Mouse (Mus musculus) midbrain, embryonic 11.5 days (tissue): Measurements from ENCODE around the gene Cmtr1. TPM values are rescaled to one million over a fixed set of nuclear protein-coding genes. Genes with fewer than 3 reads are reported as not detected.

Experiments
- polyA plus RNA-seq: library from polyadenylated mRNA; unstranded; fragments of >200 nt; fragmentation: Nextera tagmentation; extraction: Ambion mirVana; gene quantifications from 2 replicates; pipeline ENCODE4 v1.2.1, GENCODE M21; 2014

The Cmtr1 gene
- polyA plus RNA-seq, 1 experiment from 2014 or later, result 144 TPM

Other genes starting within 250 kb of the Cmtr1 start
- gene Pim1, start 169.8 kb upstream of the Cmtr1 start, polyA plus RNA-seq, result 16.0 and 19.7 TPM in 2 replicates
- gene Gm17657, start 111.0 kb upstream of the Cmtr1 start, polyA plus RNA-seq, result not detected in 2 replicates
- 16.8 and 18.8 TPM in 2 replicates for gene Tbc1d22b, start 110.8 kb upstream of the Cmtr1 start, polyA plus RNA-seq
- 0.14 and 0.51 TPM in 2 replicates for gene Tmem217, start 108.2 kb upstream of the Cmtr1 start, polyA plus RNA-seq
- gene Rnf8, start 45.8 kb upstream of the Cmtr1 start, polyA plus RNA-seq, result 106 and 111 TPM in 2 replicates
- gene Gm28043, start 45.7 kb upstream of the Cmtr1 start, polyA plus RNA-seq, result 2.2 and 2.7 TPM in 2 replicates
- gene Ccdc167, start 56.4 kb downstream of the Cmtr1 start, polyA plus RNA-seq, result 13.5 and 17.0 TPM in 2 replicates